Mouse (Mus musculus): ENCODE data around the gene Mrpl54.

Gene Mrpl54

GRCm38 (mm10) chr10:81294442-81294841 is 27.7 kb upstream of the Mrpl54 start:
- DNase-seq (ENCODE audit: low read depth) = peak; percentile 45

DNA sequence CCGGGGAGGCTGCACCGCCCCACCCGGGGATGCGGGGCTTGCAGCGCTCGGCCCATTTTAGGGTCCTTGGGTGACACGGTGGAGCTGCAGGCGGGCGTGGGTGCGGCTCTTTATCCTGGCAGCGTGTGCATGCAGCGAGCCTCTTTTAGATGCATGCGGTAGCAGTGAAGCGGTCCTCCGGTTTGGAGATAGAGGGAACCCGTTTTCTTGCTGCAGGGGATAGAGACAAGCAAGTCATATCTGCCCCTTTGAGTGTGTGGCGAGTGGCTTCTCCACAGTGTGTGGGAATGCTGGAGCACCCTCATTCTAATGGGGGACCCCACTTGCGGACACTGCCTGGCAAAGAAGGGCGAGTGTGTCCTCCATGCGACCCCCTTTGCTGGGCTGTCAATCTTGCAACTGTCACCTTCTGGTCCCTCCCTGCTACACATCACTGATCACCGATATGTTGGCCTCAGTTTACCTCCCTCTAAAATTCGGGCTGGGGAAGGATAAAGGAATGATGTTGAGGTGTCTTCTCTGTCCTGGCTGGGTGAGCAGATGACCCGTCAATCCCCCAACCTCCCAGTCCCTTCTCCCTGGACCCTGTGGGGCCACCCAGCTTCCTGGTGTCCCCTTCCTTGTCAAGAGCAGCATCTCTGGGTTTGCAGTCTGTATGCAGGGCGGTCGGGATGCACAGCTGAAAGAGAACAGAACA is 26.7 kb upstream of the Mrpl54 start:
- no peak for DNase-seq (ENCODE audit: low read depth)

- DNase-seq (ENCODE audit: low read depth) = peak; percentile 100
These were observed 26.0 kb upstream of the Mrpl54 start, which contains the start of gene Pip5k1c for GRCm38 (mm10) chr10:81292554-81293333. Gene Pip5k1c, plus strand, starts transcription at chr10:81292963.

DNA sequence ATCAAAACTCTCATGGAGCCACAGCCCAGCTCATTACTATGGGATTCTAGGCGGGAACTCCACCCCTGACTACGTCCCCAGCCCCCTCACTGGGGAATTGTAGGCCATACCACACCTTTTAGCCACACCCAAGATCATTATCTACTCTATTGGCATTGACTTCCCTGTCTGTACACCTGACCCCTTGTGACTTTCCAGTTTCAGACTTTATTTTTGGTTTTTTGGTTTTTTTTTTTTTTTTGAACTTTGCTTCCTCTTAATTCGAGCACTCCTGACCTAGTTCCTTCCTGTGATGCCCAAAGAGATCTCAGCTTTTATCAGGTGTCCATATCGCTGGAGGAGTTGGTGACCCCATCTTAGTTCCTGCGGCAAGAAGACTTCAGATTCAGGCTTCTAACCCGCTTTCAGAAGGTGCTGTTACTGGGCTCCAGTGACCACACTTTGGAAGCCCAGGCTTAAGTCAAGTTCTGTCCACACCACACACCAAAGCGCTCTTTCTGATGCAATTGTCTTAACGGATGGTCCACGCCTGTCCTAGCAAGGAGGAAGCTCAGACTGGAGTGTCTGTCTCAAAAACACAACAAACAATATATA is 24.9 kb upstream of the Mrpl54 start, which contains the start of gene Tjp3:
TSS of gene Tjp3 (minus strand) at position 71 of the 594 bp plus-strand sequence.
- peak; percentile 62 for DNase-seq (ENCODE audit: low read depth)

DNA sequence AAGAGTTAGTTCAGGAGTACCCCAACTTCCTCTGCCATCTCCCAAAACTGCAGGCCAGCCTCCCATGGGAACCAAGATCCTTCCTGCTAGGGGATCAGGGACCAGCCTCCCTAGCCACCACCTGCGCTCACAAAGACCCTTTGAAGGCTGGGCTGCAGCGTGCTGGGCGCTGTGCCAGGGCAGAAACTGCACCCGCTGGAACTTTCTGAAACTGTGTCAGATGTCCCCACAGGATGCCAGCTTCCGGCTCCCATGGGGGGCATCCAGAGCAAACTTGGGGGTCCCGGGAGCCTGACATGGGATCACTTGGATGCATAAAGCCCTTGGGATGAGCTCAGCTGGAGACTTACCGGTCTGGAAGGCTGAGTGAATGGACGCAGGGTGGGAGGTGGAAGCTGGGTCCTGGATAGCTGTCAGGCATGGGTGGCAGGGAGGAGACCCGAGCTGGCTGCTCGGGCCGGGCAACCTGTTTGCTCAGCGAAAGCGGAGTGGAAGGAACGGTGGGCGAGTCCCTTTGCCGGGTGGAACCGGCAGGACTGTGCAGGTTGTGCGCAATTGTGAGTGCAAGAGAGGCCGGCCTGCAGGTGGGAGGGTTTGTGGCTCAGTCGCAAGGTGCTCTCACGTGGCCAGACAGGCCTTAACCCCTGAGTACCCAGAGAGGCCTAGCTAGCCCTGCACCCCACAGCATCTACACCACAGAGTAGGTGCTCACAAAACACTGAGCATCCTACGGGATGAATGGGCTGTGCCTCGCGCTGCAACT is 24.1 kb upstream of the Mrpl54 start:
- no peak for DNase-seq (ENCODE audit: low read depth)

- no peak for DNase-seq (ENCODE audit: low read depth)
These were observed 23.1 kb upstream of the Mrpl54 start for GRCm38 (mm10) chr10:81289811-81290210.

DNA sequence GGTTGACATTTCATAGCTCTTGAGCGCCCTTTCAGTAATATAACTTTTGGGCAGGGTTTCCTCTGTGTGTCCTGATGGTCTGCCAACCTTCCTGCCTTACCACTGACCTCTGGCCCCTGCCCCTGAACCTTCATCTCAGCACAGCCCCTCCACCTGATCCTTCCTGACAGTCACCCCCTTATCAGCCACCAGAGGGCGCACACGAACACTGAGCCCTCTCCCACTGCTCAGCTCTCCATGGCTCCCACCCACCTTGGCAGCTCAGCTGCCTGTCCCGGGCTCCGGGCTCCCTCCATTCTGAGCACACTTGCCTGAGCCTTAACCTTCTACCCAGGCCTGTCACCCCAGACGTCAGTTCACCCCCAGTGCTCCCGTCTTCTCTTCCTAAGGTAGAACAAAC is 22.5 kb upstream of the Mrpl54 start:
- DNase-seq (ENCODE audit: low read depth) = peak; percentile 69

DNA sequence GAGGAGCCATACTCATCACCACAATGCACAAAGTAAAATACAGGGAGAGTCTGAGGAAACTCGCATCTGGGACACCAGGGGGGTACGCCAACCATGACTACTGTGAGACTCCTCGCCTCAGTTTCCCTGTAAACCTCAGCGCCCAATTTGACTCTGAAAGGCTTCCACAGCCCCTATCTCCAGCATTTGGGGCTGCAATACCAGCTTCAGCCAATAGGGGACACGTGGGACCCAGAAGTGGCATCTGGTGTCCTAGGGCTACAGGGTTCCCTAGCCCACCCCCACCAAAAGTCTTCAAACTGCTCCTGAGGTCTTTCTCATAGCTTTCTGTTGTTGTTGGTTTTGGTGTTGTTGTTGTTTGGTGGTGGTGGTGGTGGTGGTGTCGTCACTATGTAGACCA is 21.9 kb upstream of the Mrpl54 start:
- peak; percentile 45 for DNase-seq (ENCODE audit: low read depth)

GRCm38 (mm10) chr10:81287513-81288157 is 20.9 kb upstream of the Mrpl54 start:
- peak; percentile 81 for DNase-seq (ENCODE audit: low read depth)

GRCm38 (mm10) chr10:81286586-81286985 is 19.9 kb upstream of the Mrpl54 start:
- peak; percentile 42 for DNase-seq (ENCODE audit: low read depth)

DNA sequence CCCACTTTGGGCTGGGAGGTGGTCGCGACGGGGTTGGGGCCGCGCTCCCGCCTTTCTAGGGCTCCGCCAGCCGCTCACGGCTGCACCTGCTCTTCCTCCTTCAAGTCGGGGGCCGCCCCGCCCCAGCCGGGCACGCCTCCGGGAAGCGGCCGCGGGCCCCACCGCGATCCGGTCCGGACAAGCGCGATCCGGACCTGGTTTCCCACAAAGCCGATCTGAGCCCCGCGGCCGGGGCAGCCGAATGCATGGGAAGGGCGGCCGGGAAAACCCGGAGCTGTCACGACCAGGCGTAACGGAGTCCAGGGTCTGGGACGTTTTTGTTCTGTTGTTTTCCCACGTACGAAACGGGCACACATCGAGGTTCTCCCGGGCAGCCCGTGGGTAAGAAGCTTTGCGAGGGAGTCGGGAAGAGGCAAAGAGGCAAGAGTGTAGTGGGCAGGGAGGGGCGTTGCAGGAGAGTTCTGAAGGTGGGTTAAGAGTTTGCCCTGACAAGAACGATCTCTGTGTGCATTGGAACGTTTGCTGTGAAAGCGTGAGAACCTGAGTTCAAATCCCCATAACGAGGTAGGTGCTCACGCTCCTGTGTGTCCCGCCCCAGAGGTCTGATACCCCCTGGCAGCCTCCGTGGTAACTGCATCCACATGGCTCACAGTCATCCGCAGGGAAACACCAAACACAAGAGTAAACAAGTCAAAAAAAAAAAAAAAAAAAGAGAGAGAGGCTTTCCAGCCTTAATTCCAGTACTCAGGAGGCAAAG is 19.1 kb upstream of the Mrpl54 start:
- DNase-seq (ENCODE audit: low read depth) = peak; percentile 89

DNA sequence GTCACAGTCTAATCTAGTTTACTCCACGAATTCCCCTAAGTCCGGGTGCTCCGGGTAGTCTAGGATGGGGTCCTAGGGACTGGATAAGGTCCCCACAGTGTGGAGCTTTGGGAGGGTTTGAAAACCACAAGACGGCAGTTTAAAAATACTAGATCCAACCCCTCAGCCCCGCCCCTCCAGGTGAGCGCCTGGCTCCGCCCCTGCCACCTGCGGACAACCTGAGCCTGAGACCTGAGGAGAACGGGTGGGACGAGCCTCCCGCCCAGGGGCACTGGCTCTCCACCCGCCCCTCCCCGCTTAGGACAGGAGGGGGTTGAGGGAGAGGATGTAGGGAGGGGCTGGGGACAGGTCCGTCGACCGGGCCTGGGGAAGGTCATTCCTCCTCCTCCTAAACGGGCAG is 18.0 kb upstream of the Mrpl54 start:
- no peak for DNase-seq (ENCODE audit: low read depth)

DNA sequence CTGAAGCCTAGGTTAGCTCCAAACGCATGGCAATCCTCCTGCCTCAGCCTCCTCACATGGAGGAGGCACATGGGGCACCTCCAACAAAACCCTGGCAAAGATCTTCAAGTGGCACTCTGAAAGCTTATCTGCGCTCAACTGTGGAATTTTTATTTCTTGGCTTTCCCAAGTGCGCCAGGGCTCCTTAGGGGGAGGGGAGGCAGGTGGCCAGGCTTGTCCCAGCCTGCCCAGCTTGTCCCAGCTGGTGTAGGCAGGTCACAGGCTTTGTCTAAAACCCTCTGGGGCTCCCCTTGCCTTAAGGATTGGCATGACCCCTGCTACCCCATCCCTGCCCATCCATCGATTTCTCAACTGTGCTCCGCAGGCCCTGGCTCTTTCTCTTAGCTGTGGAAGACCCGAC is 17.5 kb upstream of the Mrpl54 start:
- no peak for DNase-seq (ENCODE audit: low read depth)

DNA sequence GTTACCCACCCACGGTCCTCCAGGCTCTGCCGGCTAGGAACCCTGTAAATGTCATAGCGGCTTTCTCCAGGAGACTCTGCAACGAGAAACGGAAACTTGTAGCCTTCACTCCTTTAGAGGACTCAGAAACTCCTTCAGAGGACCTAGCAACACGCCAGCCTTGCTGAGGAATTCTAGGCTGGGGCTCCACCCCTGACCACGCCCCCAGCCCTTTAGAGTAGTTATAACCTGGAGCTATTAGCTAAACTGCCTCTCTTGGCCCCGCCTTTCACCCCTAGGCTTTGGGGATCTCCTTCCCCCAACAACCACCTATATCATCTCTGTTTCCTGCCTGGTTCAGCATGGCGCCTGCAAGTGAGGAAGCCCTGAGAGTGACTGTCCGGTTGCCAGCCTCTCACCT is 12.8 kb upstream of the Mrpl54 start:
- DNase-seq (ENCODE audit: low read depth) = no peak

DNA sequence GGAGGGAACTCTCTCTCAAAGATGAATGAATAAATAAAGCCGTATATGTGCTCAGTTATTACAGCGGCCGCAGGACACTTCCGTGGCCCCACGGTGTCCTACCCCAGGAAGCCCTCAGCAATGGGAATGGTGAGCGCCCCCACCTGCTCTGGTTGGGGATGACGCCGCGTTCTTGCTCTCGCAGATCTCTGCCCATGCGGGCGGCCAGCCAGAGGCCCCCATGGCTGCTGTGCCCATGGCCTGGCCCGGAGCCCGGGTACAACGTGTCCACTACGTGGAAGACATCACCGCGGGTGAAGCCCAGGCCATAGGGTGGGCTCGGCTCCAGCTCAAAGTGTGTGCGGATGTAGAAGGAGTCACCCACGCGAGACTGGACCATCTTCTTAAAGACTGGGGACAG is 10.9 kb upstream of the Mrpl54 start:
- DNase-seq (ENCODE audit: low read depth) = no peak

GRCm38 (mm10) chr10:81273842-81274241 is 7.1 kb upstream of the Mrpl54 start:
- DNase-seq (ENCODE audit: low read depth) = no peak

DNA sequence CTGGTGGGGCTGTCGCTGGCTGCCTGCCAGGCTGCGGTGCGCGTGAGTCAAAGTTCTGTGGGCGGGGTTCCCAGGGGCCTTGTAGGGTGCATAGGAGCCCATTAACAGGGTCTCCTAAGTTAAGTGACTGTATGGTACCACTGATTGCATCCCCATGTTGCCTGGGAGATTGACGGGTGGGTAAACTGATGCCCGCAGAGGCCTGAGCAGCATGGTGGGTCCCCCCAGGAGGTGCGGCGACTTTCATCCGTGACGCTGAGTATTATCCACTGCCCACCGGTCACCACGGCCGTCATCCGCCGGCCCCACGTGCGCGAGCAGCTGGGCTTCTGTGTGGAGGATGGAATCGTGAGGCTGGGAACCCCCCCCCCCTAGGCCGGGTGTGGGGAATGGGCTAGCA is 5.6 kb upstream of the Mrpl54 start:
- no peak for DNase-seq (ENCODE audit: low read depth)

GRCm38 (mm10) chr10:81268643-81269412 is 2.1 kb upstream of the Mrpl54 start:
- DNase-seq (ENCODE audit: low read depth) = no peak

GRCm38 (mm10) chr10:81268056-81268455 is 1.3 kb upstream of the Mrpl54 start:
- peak; percentile 93 for DNase-seq (ENCODE audit: low read depth)

DNA sequence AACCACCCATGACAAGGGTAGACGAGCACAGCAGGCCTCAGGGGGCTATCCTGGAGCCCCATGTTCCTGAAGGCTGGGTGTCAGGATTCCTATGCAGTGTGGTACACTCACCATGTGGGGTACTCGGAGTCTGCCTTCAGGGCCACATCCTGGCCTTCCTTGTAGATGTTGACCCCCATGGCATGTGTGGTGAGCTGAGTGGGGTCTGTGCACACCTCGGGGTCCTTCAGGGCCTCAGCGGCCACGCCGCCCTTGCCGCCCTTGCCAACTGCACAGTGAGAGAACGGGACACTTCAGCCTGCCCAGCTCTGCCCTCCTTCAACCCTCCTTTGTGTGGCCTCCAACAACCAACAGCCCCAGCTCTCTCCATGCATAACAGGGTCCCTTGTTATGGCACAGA is 1.2 kb downstream of the Mrpl54 start:
- DNase-seq (ENCODE audit: low read depth) = no peak

Measured in 416B (cell line).